Mouse (Mus musculus) CH12.LX (cell line): ENCODE results near the gene Glrp1. TPM values are rescaled to one million over a fixed set of nuclear protein-coding genes. Genes with fewer than 3 reads are reported as not detected.

Source experiments
- DNase-seq: peaks from one replicate; pipeline ENCODE4 v3.0.0-alpha.2; 2013; ENCODE audit errors: extremely low read depth
- H3K27ac ChIP-seq: 2 replicates; pipeline ENCODE4 v1.5.1; 2012; ENCODE audit warnings: low read depth, mild to moderate bottlenecking, control low read depth, moderate library complexity; ENCODE audit not compliant: insufficient read depth
- H3K27me3 ChIP-seq: replicated peaks from 2 replicates; pipeline ENCODE3; 2012; ENCODE audit warnings: inconsistent platforms
- H3K36me3 ChIP-seq, 2 experiments: replicated peaks in 1 of 2; 2 replicates each; pipeline versions ENCODE3 to v1.6.1; 2012; ENCODE audit warnings: inconsistent platforms in 1 of 2, low read length in 1 of 2, mild to moderate bottlenecking in 1 of 2, mixed read lengths in 1 of 2, moderate library complexity in 1 of 2; ENCODE audit not compliant: control insufficient read depth in 1 of 2, insufficient read depth in 1 of 2
- H3K4me1 ChIP-seq, 2 experiments: 2 replicates each; pipeline ENCODE4 v1.6.1; 2012; ENCODE audit warnings: inconsistent platforms in 1 of 2, moderate library complexity in 1 of 2; ENCODE audit not compliant: insufficient read depth in 2 of 2, control insufficient read depth in 1 of 2
- H3K4me2 ChIP-seq: 2 replicates; pipeline ENCODE4 v1.6.1; 2012; ENCODE audit warnings: low read depth, mild to moderate bottlenecking, control low read depth; ENCODE audit not compliant: poor library complexity, insufficient read depth, severe bottlenecking
- H3K4me3 ChIP-seq, 3 experiments: fragments of 150-350 bp in 1 of 3; sonication (generic) in 1 of 3; replicated peaks in 1 of 3; 2 replicates each; pipeline versions ENCODE3 to v1.5.1; 2011 to 2012; ENCODE audit warnings: low read depth in 2 of 3, low read length in 2 of 3, mild to moderate bottlenecking in 2 of 3, moderate library complexity in 2 of 3, control low read depth in 1 of 3, improper control_type of control experiment in 1 of 3, inconsistent platforms in 1 of 3, mixed read lengths in 1 of 3; ENCODE audit not compliant: poor library complexity in 1 of 3
- H3K79me2 ChIP-seq: replicated peaks from 2 replicates; pipeline ENCODE4 v1.6.1; 2012; ENCODE audit warnings: mild to moderate bottlenecking, moderate library complexity; ENCODE audit not compliant: control insufficient read depth, poor library complexity, insufficient read depth, severe bottlenecking; ENCODE audit errors: extremely low read depth
- H3K9ac ChIP-seq: 2 replicates; pipeline ENCODE4 v1.6.1; 2012; ENCODE audit warnings: low read depth, mild to moderate bottlenecking, control low read depth, moderate library complexity; ENCODE audit not compliant: insufficient read depth
- H3K9me3 ChIP-seq: replicated peaks from 2 replicates; pipeline ENCODE3; 2012; ENCODE audit warnings: low read length, inconsistent platforms, mixed read lengths
- CHD1 ChIP-seq: IDR thresholded peaks from 2 replicates; pipeline ENCODE4 v1.6.1; 2012; ENCODE audit warnings: low read depth, low read length, improper control_type of control experiment, inconsistent platforms
- ELF1 ChIP-seq: IDR thresholded peaks from 2 replicates; pipeline ENCODE4 v1.6.1; 2014; ENCODE audit warnings: low read depth, mild to moderate bottlenecking, inconsistent platforms, low read length, improper control_type of control experiment
- EP300 ChIP-seq: IDR thresholded peaks from 2 replicates; pipeline ENCODE4 v1.6.1; 2011; ENCODE audit warnings: low read length, improper control_type of control experiment
- ETS1 ChIP-seq: conservative IDR thresholded peaks from 2 replicates; pipeline ENCODE4 v1.6.1; 2012; ENCODE audit warnings: low read depth, mild to moderate bottlenecking, inconsistent platforms, low read length, improper control_type of control experiment, moderate library complexity
- HCFC1 ChIP-seq: IDR thresholded peaks from 2 replicates; pipeline ENCODE4 v1.6.1; 2012; ENCODE audit warnings: low read depth, mild to moderate bottlenecking, inconsistent platforms, low read length, improper control_type of control experiment
- IRF4 ChIP-seq: IDR thresholded peaks from 2 replicates; pipeline ENCODE4 v1.6.1; 2014; ENCODE audit warnings: low read depth, mild to moderate bottlenecking, inconsistent platforms, low read length, improper control_type of control experiment
- JUND ChIP-seq: conservative IDR thresholded peaks from 2 replicates; pipeline ENCODE4 v1.6.1; 2011; ENCODE audit warnings: low read depth, low read length, improper control_type of control experiment
- KAT2A ChIP-seq: IDR thresholded peaks from 2 replicates; pipeline ENCODE4 v1.6.1; 2012; ENCODE audit warnings: low read length, improper control_type of control experiment, inconsistent platforms; ENCODE audit not compliant: insufficient replicate concordance
- MAZ ChIP-seq: IDR thresholded peaks from 2 replicates; pipeline ENCODE4 v1.6.1; 2012; ENCODE audit warnings: low read depth, mild to moderate bottlenecking, inconsistent platforms, low read length, improper control_type of control experiment, moderate library complexity
- NELFE ChIP-seq: IDR thresholded peaks from 2 replicates; pipeline ENCODE4 v1.6.1; 2011; ENCODE audit warnings: low read depth, low read length, improper control_type of control experiment
- NRF1 ChIP-seq: IDR thresholded peaks from 2 replicates; pipeline ENCODE4 v1.6.1; 2014; ENCODE audit warnings: low read depth, mild to moderate bottlenecking, inconsistent platforms, low read length, improper control_type of control experiment, moderate library complexity
- POLR2A ChIP-seq: IDR thresholded peaks from 2 replicates; pipeline ENCODE4 v1.6.1; 2011; ENCODE audit warnings: low read depth, mild to moderate bottlenecking, improper control_type of control experiment, low read length
- POLR2AphosphoS2 ChIP-seq: IDR thresholded peaks from 2 replicates; pipeline ENCODE4 v1.6.1; 2011; ENCODE audit warnings: low read depth, low read length, improper control_type of control experiment
- RAD21 ChIP-seq: IDR thresholded peaks from 2 replicates; pipeline ENCODE4 v1.6.1; 2011; ENCODE audit warnings: low read depth, mild to moderate bottlenecking, low read length, improper control_type of control experiment, moderate library complexity
- SIN3A ChIP-seq: IDR thresholded peaks from 2 replicates; pipeline ENCODE4 v1.6.1; 2012; ENCODE audit warnings: low read length, improper control_type of control experiment, inconsistent platforms
- USF2 ChIP-seq: conservative IDR thresholded peaks from 2 replicates; pipeline ENCODE4 v1.6.1; 2011; ENCODE audit warnings: low read depth, low read length, improper control_type of control experiment
- ZKSCAN1 ChIP-seq: IDR thresholded peaks from 2 replicates; pipeline ENCODE4 v1.6.1; 2012; ENCODE audit warnings: low read depth, inconsistent platforms, low read length, improper control_type of control experiment, borderline replicate concordance
- ZMIZ1 ChIP-seq: IDR thresholded peaks from 2 replicates; pipeline ENCODE4 v1.6.1; 2012; ENCODE audit warnings: low read depth, mild to moderate bottlenecking, inconsistent platforms, low read length, improper control_type of control experiment
- dilution Hi-C: fragments of 300-500 bp; cut with MboI; formaldehyde crosslinking; loops from 2 replicates; pipeline ENCODE4 v1.14.3; 2020; ENCODE audit warnings: low sequenced_read_pairs; ENCODE audit not compliant: extremely low pct_unique_long_range_greater_than_20kb, extremely low pct_ligation_motif_present
- in situ Hi-C: fragments of 300-500 bp; cut with MboI; formaldehyde crosslinking; loops from 3 replicates; pipeline ENCODE4 v1.14.3; 2019; ENCODE audit warnings: low sequenced_read_pairs, low pct_ligation_motif_present, low pct_unique_long_range_greater_than_20kb, mixed read lengths
- polyA plus RNA-seq: library from polyadenylated mRNA; unstranded; fragments of >175 nt; gene quantifications from 2 replicates; pipeline ENCODE4 v1.2.1, GENCODE M21; 2012; ENCODE audit warnings: low read depth; ENCODE audit not compliant: insufficient read length
- total RNA-seq, 2 experiments: library from RNA; depleted of rRNA; stranded (reverse); fragments of 300-350 nt in 1 of 2; fragments of >200 nt in 1 of 2; gene quantifications; 2 replicates each; pipeline ENCODE4 v1.2.3; 2012 to 2014

Gene Glrp1
- total and polyA plus RNA-seq, 3 experiments: 6.3 to 11.7 (median 9.3) TPM

DNA sequence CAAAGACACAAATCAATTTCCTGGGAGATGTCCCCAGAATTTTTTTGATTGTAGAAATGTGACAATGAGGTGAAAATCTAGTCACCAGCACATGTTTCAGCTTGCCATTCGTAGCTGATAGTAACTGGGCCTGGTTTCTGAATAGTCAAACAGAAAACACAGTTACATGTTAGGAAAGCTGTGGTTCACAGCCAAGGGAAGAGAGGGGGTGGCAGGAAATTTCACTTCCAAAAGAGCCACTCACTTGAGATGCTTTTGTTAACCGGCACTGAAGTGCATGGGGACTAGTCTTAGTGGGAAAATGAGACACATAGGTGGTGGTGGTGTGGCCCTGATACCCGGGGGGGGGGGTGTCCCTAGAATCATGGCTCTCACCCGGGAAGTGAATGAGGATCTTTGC is 33.7 kb upstream of the Glrp1 start:
- TF ChIP-seq IRF4 (peak; percentile 25; the same call in 1 of the 2 replicates), ZKSCAN1 (no peak)
- TF ChIP-seq, all 38 proteins: peak for 1
- peaks cover 36% of the 10 kb centered on the region for H3K9me3 ChIP-seq
- no peaks in the 10 kb centered on the region for H3K27me3 ChIP-seq
- no peak overlapping the region for H3K4me3 ChIP-seq
- no peak for DNase-seq
- no peak overlapping the region for H3K4me2 ChIP-seq
- H3K9ac ChIP-seq: no peak overlapping the region
- 0 out of 4 replicates have a peak, but pooled peaks cover 0 to 4% of the 10 kb centered on the region in 2 experiments for H3K4me1 ChIP-seq
- dilution Hi-C loops: no loop called here
- H3K36me3 ChIP-seq: no peaks in the 10 kb centered on the region
- H3K79me2 ChIP-seq: no peaks in the 10 kb centered on the region
- no peak overlapping the region for H3K27ac ChIP-seq
- in situ Hi-C loops: no loop called here

GRCm38 (mm10) chr1:88539823-88540222 is 30.0 kb upstream of the Glrp1 start:
- dilution Hi-C loops: no loop called here
- H3K4me2 ChIP-seq: no peak overlapping the region

GRCm38 (mm10) chr1:88539256-88539655 is 29.4 kb upstream of the Glrp1 start:
- in situ Hi-C loops (no loop called here), dilution Hi-C loops (no loop called here)
- no peak overlapping the region for H3K9ac ChIP-seq

More at GRCm38 (mm10) chr1:88539823-88540222, 30.0 kb upstream of the Glrp1 start:
- Histone ChIP-seq H3K27me3 (no peaks in the 10 kb centered on the region), H3K9me3 (peaks cover 44% of the 10 kb centered on the region), H3K4me3 (no peak overlapping the region), H3K36me3 (no peaks in the 10 kb centered on the region), H3K27ac (no peak overlapping the region), H3K9ac (no peak overlapping the region), H3K4me1 (0 out of 4 replicates have a peak, but pooled peaks cover 0 to 4% of the 10 kb centered on the region in 2 experiments), H3K79me2 (no peaks in the 10 kb centered on the region)
- in situ Hi-C loops: no loop called here
- no peak for DNase-seq
- TF ChIP-seq ZMIZ1: no peak
- no peak for TF ChIP-seq USF2
- no peak for TF ChIP-seq NELFE
- no peak for TF ChIP-seq CHD1
- no peak for TF ChIP-seq POLR2AphosphoS2
- TF ChIP-seq ZKSCAN1: no peak
- TF ChIP-seq NRF1: no peak
- TF ChIP-seq JUND: no peak
- TF ChIP-seq RAD21: no peak
- no peak for TF ChIP-seq KAT2A
- TF ChIP-seq POLR2A: no peak
- TF ChIP-seq, all 38 proteins: peak for 0

More at GRCm38 (mm10) chr1:88539256-88539655, 29.4 kb upstream of the Glrp1 start:
- DNase-seq: no peak
- TF ChIP-seq SIN3A (no peak), MAZ (no peak), ETS1 (no peak), ELF1 (no peak), HCFC1 (no peak), EP300 (no peak)
- peaks cover 43% of the 10 kb centered on the region for H3K9me3 ChIP-seq
- no peak overlapping the region for H3K4me2 ChIP-seq
- 0 out of 4 replicates have a peak, but pooled peaks cover 0 to 4% of the 10 kb centered on the region in 2 experiments for H3K4me1 ChIP-seq
- no peaks in the 10 kb centered on the region for H3K79me2 ChIP-seq
- H3K36me3 ChIP-seq: no peaks in the 10 kb centered on the region
- H3K27ac ChIP-seq: no peak overlapping the region
- no peaks in the 10 kb centered on the region for H3K27me3 ChIP-seq
- no peak overlapping the region for H3K4me3 ChIP-seq
